Mouse (Mus musculus) embryonic stem cell, embryonic (primary cell): ENCODE measurements around the gene Sik3.

Experiments
- CTCF ChIA-PET, 4 experiments: fragments of 300-600 bp in 2 of 4; fragments of 350-600 bp in 2 of 4; sonication (Branson Sonifier 250); formaldehyde crosslinking; loops; one replicate each; lab custom pipeline; 2022; ENCODE audit warnings: inconsistent platforms in 2 of 4; lab: Charles Lee
- POLR2A ChIA-PET, 4 experiments: fragments of 300-600 bp in 2 of 4; fragments of 350-600 bp in 2 of 4; sonication (Branson Sonifier 250); formaldehyde crosslinking; loops; one replicate each; lab custom pipeline; 2022; ENCODE audit warnings: antibody characterized with exemption in 4 of 4, inconsistent platforms in 1 of 4; lab: Charles Lee

Sik3 gene

DNA sequence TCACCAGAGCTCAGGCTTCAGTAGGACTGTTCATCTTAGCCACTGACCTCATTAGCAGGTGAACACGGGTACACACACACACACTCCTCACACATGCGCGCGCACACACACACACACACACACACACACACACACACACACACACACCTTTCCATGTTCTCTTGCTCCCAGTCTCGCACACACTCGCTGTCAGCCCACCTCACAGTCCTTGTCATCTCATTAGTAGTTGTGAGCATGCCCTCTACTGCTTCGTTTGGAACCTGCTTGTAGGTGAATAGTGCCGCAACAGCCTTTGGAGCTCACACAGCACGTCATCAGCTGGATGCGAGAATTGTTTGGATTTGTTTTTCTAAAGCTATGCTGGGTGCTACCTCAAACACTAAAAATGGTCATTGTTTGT is 176.8 kb downstream of the Sik3 start:
- POLR2A ChIA-PET: interaction anchor here (0.7 to 1.3 kb wide), 7 partner anchors 10 to 180 kb away, joined by 3 to 10 read pairs (median 4); no protein-coding TSS in a partner anchor

DNA sequence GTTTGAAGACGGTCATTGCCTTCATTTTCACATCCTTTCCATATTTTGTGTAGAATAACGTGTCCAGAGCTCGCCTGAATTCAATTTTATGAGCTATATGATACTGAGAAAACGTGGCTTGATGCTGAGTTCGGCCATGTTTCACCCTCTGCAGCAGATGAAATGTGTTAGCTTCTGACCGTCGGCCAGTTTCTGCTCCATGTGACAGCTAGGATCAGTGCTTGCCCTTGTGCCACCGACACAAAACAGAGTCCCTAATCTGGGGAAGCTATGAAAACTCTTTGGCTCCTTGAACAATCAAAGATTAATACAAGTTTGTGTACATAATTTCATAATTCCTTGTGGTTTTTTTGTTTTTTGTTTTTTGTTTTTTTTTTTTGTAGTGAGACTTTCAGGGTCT is 178.6 kb downstream of the Sik3 start:
- POLR2A ChIA-PET: interaction anchor here in 1 of 4 experiments (0.7 kb wide), 1 partner anchor 234 kb away, joined by 3 read pairs; no protein-coding TSS in a partner anchor
- CTCF ChIA-PET: interaction anchor here in 3 of 4 experiments (0.5 to 1.2 kb wide), 13 partner anchors 8 to 357 kb away, joined by 3 to 7 read pairs (median 3); partner anchors contain the start of genes Pafah1b2 (in 1 of the 3) and Sik3 (in 1 of the 3)

More for the DNA sequence above, 176.8 kb downstream of the Sik3 start:
- CTCF ChIA-PET: interaction anchor here in 3 of 4 experiments (0.6 to 1.5 kb wide), 10 partner anchors 9 to 251 kb away, joined by 3 to 8 read pairs (median 4); partner anchors contain the start of genes Bud13 (in 1 of the 3), Pafah1b2 (in 1 of the 3) and Sik3 (in 1 of the 3)

DNA sequence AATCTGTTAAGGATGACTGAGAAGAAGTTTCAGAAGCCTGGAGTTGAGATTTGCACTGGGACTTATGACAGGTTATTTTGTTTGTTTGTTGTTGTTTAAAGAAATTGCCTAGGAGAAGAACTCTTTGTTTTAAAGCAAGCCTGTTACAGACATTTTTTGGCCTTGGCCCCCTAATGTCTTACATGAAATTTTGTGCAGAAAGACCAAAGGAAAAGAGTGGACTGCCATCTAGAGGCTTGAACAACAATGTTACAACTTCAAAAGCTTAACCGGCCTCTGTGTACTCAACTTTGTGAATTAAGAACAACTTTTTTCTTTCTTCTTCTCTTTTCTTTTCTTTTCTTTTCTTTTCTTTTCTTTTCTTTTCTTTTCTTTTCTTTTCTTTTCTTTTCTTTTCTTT is 179.0 kb downstream of the Sik3 start:
- CTCF ChIA-PET: interaction anchor here (0.5 to 1.0 kb wide), 16 partner anchors 8 to 358 kb away, joined by 3 to 7 read pairs (median 3); partner anchors contain the start of genes Pafah1b2 (in 1 of the 4) and Sik3 (in 1 of the 4)
- POLR2A ChIA-PET: interaction anchor here in 1 of 4 experiments (0.7 to 1.0 kb wide), 2 partner anchors 177 to 234 kb away, joined by 3 read pairs; no protein-coding TSS in a partner anchor

DNA sequence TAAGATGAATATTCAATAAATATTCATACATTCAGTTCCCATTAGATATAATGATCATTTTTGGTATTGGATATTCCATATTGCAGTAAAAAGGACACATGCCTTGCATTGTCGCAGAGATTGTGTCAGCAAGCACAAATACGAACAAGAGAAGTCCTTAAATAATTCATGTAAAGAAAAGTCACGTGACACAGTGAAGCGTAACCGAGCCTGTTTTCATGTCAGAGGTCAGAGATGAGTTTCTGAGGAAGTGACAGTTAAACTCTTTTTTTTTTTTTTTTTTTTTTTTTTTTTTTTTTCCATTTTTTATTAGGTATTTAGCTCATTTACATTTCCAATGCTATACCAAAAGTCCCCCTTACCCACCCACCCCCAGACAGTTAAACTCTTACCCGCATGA is 180.0 kb downstream of the Sik3 start:
- POLR2A ChIA-PET: interaction anchor here in 1 of 4 experiments (1.0 to 1.6 kb wide), 2 partner anchors 37 to 178 kb away, joined by 3 to 5 read pairs; no protein-coding TSS in a partner anchor
- CTCF ChIA-PET: interaction anchor here in 1 of 4 experiments (0.5 to 0.6 kb wide), 2 partner anchors 63 to 184 kb away, joined by 4 to 5 read pairs; no protein-coding TSS in a partner anchor

DNA sequence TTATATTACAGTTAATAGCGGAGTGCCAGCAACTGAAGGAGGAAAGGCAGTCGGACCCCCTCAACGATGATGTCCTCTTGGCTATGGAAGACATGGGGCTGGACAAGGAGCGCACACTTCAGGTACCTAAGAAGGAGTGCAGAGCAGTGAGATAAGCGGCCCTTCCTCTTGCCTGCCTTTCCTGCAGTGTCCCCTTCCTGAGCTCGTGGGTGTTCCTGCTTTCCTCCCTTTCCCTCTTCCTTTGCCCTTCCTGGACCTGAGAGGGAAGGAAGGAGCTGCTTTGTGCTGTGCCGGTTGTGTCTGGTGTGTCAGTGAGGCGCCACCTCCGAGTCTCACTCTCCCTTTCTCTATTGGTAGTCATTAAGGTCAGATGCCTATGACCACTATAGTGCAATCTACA is 182.2 kb downstream of the Sik3 start:
- ChIA-PET POLR2A (interaction anchor here in 1 of 4 experiments (0.9 to 1.5 kb wide), 2 partner anchors 10 to 19 kb away, joined by 3 read pairs; no protein-coding TSS in a partner anchor), CTCF (interaction anchor here in 3 of 4 experiments (0.7 to 2.0 kb wide), 5 partner anchors 9 to 183 kb away, joined by 3 to 7 read pairs (median 4); partner anchors contain the start of genes Pafah1b2 (in 1 of the 3) and Sik3 (in 1 of the 3))

DNA sequence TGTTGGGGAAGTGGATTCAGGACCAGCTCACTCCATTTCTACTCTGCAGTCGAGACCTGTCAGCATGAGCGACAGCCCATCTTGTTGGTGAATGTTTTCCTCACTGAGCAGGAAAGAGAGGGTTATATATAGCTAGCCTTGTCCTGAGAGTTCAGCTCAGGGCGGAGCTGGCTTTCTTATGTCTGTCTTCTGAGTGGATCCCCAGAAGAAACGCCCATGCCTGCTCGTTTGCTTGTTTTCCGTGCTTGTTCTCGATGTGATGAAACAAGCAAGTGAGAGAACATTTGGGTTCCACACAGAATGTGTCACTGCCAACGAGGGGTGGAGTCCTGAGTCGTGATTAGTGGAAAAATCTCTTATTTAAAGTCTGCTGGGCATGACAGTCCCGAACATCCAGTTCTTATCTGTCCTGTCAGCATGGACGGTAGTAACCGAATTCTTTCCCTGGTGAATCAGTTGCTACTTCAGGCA is 184.1 kb downstream of the Sik3 start:
- ChIA-PET CTCF (interaction anchor here in 1 of 4 experiments (1.0 to 1.4 kb wide), 2 partner anchors 11 to 33 kb away, joined by 3 read pairs; no protein-coding TSS in a partner anchor), POLR2A (interaction anchor here in 1 of 4 experiments (0.5 kb wide), 1 partner anchor 211 kb away, joined by 3 read pairs; no protein-coding TSS in a partner anchor)

DNA sequence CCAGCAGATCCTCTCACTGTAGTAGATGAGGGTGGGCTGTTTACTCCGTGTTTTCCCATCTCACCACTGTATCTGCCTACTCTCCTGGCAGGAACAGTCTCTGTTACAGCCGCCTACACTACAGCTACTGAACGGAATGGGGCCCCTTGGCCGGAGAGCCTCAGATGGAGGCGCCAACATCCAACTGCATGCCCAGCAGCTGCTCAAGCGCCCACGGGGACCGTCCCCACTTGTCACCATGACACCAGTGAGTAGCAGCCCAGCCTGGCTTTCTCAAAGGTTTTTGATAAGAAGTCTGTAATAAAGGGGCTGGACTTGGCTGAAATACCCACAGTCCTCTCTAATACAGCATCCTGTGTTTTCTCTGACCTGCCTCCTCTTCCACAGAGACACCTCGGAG is 185.8 kb downstream of the Sik3 start:
- ChIA-PET POLR2A (interaction anchor here in 1 of 4 experiments (1.4 kb wide), 1 partner anchor 43 kb away, joined by 3 read pairs; no protein-coding TSS in a partner anchor), CTCF (interaction anchor here in 3 of 4 experiments (0.7 to 2.5 kb wide), 3 partner anchors 13 to 48 kb away, joined by 3 to 11 read pairs (median 10); no protein-coding TSS in a partner anchor)

DNA sequence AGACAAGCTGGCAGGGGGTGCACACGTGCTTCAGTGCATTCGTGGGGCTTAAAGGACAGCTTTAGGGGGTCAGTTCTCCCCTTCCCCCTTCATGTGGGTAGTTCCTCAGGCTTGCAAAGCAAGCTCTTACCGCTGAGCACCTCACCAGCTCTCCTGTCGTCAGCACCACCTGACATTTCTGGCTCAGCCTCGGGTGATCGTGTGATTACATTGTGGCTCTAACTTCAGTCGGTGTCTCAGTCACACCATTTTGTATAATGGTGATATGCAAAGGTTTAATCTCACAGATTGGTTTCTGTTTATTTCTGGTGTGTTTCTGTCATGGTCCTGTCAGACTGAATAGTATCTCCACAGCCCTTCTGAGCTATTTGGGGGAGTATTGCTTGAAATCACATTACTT is 186.3 kb downstream of the Sik3 start:
- CTCF ChIA-PET: interaction anchor here in 3 of 4 experiments (0.7 to 2.5 kb wide), 4 partner anchors 13 to 48 kb away, joined by 3 to 11 read pairs (median 6); no protein-coding TSS in a partner anchor
- POLR2A ChIA-PET: interaction anchor here in 1 of 4 experiments (1.1 to 1.4 kb wide), 3 partner anchors 12 to 43 kb away, joined by 3 to 4 read pairs (median 3); no protein-coding TSS in a partner anchor

DNA sequence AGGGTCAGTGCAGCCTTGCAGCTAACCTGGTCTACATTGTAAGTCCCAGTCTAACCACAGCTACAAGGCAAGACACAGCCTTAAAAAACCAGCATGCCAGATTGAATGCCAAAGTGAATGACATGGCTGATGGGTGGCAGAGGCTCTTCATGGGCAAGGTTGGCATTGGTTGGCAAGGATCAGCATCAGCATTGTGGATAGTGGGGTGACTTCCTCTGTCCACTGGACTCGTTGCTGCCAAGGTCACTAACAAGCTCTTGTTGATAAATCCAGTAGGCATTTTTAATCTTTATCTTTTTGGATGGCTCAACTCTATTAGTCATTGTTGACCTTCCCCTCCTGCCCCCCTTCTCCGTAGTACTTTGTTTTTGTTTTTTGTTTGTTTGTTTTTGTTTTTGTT is 187.0 kb downstream of the Sik3 start:
- POLR2A ChIA-PET: interaction anchor here in 2 of 4 experiments (0.6 to 1.2 kb wide), 4 partner anchors 12 to 849 kb away, joined by 3 to 4 read pairs (median 4); no protein-coding TSS in a partner anchor
- CTCF ChIA-PET: interaction anchor here in 3 of 4 experiments (0.6 to 2.5 kb wide), 4 partner anchors 8 to 30 kb away, joined by 3 to 11 read pairs (median 8); no protein-coding TSS in a partner anchor

DNA sequence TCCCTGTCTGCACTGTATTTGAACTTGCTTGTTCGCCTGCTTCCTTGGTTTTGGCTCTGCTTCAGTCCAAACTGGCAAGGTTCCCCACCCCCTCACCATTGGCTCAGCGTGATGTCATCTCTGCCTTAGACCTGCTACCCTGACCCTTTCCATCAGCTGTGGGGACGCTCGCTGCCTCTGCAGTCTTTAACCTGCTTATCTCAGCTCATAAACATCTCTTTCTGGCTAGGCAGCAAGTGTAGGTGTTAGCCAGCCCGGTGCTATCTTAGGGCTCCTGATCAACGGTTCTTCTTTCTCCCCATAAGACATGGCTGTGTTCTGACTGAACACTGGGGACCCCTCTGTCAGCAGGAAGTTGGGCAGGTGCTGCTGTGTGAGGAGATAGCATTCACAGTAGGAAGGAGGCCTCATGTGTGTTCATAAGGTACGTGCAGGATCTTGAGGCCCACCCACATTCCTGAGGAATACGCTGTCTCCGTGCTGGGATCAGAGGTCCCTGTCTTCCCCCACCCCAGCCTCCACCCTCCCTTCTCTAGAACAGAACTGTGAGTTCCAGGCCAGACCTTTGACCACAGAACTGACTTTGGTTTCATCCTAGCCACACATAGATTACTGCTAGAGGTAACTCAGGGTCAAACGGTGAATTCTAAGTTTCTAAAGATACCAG is 194.3 kb downstream of the Sik3 start:
- POLR2A ChIA-PET: interaction anchor here in 1 of 4 experiments (1.5 kb wide), 1 partner anchor 23 kb away, joined by 3 read pairs; no protein-coding TSS in a partner anchor
- CTCF ChIA-PET: interaction anchor here in 1 of 4 experiments (0.6 to 0.8 kb wide), 2 partner anchors 17 to 23 kb away, joined by 3 read pairs; no protein-coding TSS in a partner anchor

DNA sequence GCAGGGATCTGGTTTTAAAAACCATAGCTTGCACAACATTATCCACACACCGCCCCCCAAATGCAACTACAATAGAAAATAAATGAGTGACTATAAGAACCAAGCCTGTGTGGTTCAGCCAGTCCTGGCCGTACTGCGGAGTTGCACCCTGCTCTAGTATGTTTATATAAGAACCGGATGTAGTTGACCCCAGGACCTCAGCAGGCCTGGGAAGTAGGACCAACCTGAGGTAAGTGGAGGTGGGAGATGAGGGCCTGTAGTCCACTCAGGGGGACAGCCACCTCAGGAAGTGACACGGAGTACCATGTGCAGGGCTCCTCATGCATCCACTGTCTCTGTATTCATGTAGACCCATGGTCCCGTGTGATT is 194.9 kb downstream of the Sik3 start:
- CTCF ChIA-PET: interaction anchor here in 1 of 4 experiments (0.8 kb wide), 1 partner anchor 22 kb away, joined by 3 read pairs; no protein-coding TSS in a partner anchor
- POLR2A ChIA-PET: interaction anchor here in 2 of 4 experiments (0.6 to 1.5 kb wide), 2 partner anchors 23 to 160 kb away, joined by 3 to 4 read pairs; no protein-coding TSS in a partner anchor

DNA sequence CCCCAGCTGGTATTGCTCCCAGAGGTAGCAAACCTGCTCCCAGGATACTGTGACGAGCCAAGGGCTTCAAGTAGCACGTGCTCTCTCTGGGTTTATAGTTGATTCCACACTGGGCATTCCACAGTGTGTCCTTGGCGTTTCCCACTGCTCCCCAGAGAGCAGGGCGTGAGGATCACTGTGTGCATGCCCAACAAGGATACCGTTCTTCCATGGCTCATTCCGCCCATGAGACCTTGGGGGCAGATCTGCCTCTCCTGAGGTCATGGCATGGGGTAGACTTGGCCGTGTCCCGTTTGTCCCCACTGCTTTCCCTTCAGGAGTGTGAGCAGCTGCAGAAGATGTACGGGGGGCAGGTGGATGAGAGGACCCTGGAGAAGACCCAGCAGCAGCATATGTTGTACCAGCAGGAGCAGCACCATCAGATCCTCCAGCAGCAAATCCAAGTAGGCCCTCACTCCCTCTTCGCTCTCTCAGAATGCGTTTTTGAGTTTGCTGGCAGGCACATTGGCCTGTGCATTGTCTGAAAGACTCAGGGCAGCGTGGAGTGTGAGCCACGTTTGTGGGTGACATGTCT is 195.9 kb downstream of the Sik3 start:
- ChIA-PET POLR2A (interaction anchor here in 1 of 4 experiments (1.5 kb wide), 1 partner anchor 22 kb away, joined by 3 read pairs; no protein-coding TSS in a partner anchor), CTCF (interaction anchor here in 1 of 4 experiments (0.9 to 1.5 kb wide), 3 partner anchors 21 to 38 kb away, joined by 3 to 8 read pairs (median 3); no protein-coding TSS in a partner anchor)

DNA sequence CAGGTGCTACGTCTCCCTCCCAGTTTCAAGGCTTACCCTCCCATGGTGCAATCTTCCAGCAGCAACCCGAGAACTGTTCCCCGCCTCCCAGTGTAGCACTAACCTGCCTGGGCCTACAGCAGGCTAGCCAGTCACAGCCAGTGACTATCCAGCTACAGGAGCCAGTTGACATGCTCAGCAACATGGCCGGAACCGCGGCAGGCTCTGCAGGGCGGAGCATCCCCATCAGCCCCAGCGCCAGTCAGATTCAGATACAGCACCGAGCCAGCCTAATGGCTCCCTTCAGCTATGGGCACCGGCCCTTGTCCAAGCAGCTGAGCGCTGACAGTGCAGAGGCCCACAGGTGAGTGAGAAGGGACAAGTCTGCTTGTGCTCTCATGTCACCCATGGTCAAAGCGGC is 197.9 kb downstream of the Sik3 start:
- ChIA-PET CTCF (interaction anchor here (0.6 to 1.7 kb wide), 7 partner anchors 19 to 586 kb away, joined by 3 to 9 read pairs (median 4); partner anchors contain the start of gene Bud13 (in 1 of the 4)), POLR2A (interaction anchor here (0.5 to 2.8 kb wide), 16 partner anchors 9 to 198 kb away, joined by 3 to 16 read pairs (median 4); partner anchors contain the start of genes Apoa1 (in 2 of the 4), Pafah1b2 (in 1 of the 4) and Sik3 (in 1 of the 4))

DNA sequence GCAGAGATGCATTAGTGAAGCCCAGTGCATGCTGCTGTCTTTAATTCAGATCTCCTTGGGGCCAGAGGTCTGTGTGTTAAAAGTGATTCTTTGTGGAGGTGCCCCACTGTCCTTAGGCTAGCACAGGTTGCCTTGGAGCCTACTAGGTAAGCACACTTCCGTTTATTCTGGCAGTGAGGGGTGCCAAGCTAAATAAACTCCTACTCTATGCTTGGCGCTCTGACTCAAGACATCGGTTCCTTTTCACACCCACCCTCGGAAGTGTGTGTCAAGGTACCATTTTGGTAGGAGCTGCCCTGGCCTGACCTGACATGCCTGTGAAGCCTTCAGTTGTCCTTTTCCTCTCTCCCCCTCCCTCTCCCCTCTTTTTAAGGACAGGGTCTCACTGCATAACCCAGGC is 201.7 kb downstream of the Sik3 start:
- CTCF ChIA-PET: interaction anchor here in 2 of 4 experiments (0.6 to 1.4 kb wide), 2 partner anchors 11 to 29 kb away, joined by 3 to 4 read pairs; no protein-coding TSS in a partner anchor
- POLR2A ChIA-PET: interaction anchor here in 1 of 4 experiments (2.3 kb wide), 1 partner anchor 16 kb away, joined by 9 read pairs; no protein-coding TSS in a partner anchor

DNA sequence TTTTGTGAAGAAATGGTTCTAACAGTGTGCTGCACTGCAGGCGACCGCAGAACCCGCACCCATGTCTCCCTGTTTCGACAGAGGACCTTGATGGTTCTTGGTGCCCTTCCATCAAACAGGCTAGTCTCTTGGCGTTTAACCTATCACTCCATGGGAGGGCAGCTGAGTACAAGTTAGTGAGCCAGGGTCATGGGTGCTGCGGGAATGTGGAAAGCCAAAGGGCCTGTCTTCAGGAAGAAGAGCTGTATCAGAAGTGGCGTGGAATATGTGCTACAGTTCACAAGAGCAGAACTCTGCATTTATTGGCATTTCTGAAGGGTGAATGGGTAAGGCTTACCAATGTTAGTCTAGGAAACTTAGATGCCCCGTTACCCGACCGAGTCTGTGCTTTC is 202.3 kb downstream of the Sik3 start:
- POLR2A ChIA-PET: interaction anchor here in 3 of 4 experiments (0.7 to 2.3 kb wide), 4 partner anchors 15 to 55 kb away, joined by 3 to 9 read pairs (median 3); no protein-coding TSS in a partner anchor
- CTCF ChIA-PET: interaction anchor here in 2 of 4 experiments (0.5 to 2.3 kb wide), 4 partner anchors 14 to 31 kb away, joined by 3 to 6 read pairs (median 4); partner anchors contain the start of gene Apoa1 (in 1 of the 2)
